Mouse (Mus musculus): Measurements from ENCODE around the gene Rcn2.

Rcn2 gene

GRCm38 (mm10) chr9:56097584-56098298 is 56.1 kb downstream of the Rcn2 start:
- no peak for DNase-seq

GRCm38 (mm10) chr9:56100041-56100522 is 58.4 kb downstream of the Rcn2 start:
- DNase-seq = no peak

GRCm38 (mm10) chr9:56101022-56101421 is 59.4 kb downstream of the Rcn2 start:
- no peak for DNase-seq

- DNase-seq = no peak
These were observed 63.3 kb downstream of the Rcn2 start for GRCm38 (mm10) chr9:56104921-56105320.

- no peak for DNase-seq
These were observed 64.8 kb downstream of the Rcn2 start for GRCm38 (mm10) chr9:56106274-56107072.

- DNase-seq = no peak
These were observed 65.9 kb downstream of the Rcn2 start for GRCm38 (mm10) chr9:56107527-56107926.

GRCm38 (mm10) chr9:56108174-56108573 is 66.5 kb downstream of the Rcn2 start:
- no peak for DNase-seq

Data from thymus, postnatal 4 days (tissue).